ENCODE assay signal across 18 mouse cellular contexts in the genomic region with DNA sequence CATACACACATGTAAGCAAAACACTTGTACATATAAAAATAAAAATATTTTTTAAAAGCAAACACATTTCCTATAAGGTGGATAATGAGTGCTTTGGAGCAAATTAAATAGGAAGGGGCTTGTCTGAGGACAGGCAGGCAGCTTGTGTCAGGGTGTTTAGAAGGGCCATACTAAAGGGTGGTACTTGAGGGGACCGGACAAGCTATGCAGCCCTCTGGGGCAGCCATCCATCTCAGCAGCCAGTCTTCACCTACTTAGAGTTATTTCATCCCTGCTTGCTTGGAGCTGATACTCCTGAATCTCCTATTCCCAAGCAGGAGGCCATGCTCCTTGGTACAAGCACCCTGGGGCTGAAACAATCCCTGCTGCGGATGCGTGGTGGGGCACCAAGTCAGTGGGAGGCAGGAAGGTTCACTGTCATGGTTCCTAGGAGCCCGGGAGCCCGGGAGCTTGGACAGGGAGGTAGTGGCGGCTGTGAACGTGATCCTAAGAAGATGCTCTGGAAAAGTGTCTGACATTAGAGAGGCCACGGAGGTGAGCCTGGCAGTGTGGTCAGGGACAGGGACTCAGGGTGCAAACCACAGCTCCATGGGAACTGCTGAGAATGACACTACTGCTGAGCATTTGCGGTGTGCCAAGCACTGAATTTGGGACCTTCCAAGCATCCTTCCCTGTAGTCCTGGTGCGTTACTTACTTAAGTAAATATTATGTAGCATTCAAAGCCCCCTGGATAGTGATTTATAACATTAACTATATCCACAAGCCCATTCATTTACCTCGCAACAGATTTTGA. TPM values are rescaled to one million over a fixed set of nuclear protein-coding genes. Genes with fewer than 3 reads are reported as not detected.
A peak's percentile ranks its signal among the peaks of the same experiment; 100 is the strongest.
DNase-seq lines count a peak whose midpoint lies in the region; ATAC-seq and TF ChIP-seq lines count a peak whose summit lies in the region.
"Had no signal": no experiment of that assay in that cellular context is flagged by ENCODE, and none has a peak within 500 bp of the region (broad histone marks: within the 10 kb centered on the region; RNA-seq: fewer than 3 reads in every experiment).

No protein-coding gene starts in this region.

- H3K36me3 ChIP-seq in forebrain, embryonic 12.5 days (replicated peaks), result peaks cover 58% of the 10 kb centered on the region
- peaks cover 5% of the 10 kb centered on the region for H3K36me3 ChIP-seq in forebrain, embryonic 15.5 days
- H3K36me3 ChIP-seq: stomach, embryonic 15.5 days had no signal

- H3K9ac ChIP-seq in forebrain, embryonic 12.5 days, result no peak overlapping the region
- no peak overlapping the region for H3K9ac ChIP-seq in forebrain, embryonic 15.5 days (replicated peaks)
- H3K9ac ChIP-seq: stomach, embryonic 15.5 days had no signal

- H3K27me3 ChIP-seq in forebrain, embryonic 12.5 days, result no peaks in the 10 kb centered on the region
- H3K27me3 ChIP-seq in forebrain, embryonic 15.5 days, result no peaks in the 10 kb centered on the region
- H3K27me3 ChIP-seq: stomach, embryonic 15.5 days had no signal

- no peaks in the 10 kb centered on the region for H3K9me3 ChIP-seq in forebrain, embryonic 12.5 days
- no peaks in the 10 kb centered on the region for H3K9me3 ChIP-seq in forebrain, embryonic 15.5 days
- H3K9me3 ChIP-seq: stomach, embryonic 15.5 days had no signal

- no peak overlapping the region for H3K4me3 ChIP-seq in forebrain, embryonic 12.5 days (replicated peaks)
- H3K4me3 ChIP-seq in forebrain, embryonic 15.5 days, result no peak overlapping the region
- no peak overlapping the region for H3K4me3 ChIP-seq in layer of hippocampus, adult 2 months
- H3K4me3 ChIP-seq: stomach, embryonic 15.5 days had no signal

- peak overlapping the region; percentile 56; the same call in 1 of the 2 replicates for H3K27ac ChIP-seq in forebrain, embryonic 12.5 days
- H3K27ac ChIP-seq in forebrain, embryonic 15.5 days (replicated peaks), result no peak overlapping the region
- H3K27ac ChIP-seq in layer of hippocampus, adult 2 months, result peak overlapping the region; percentile 99
- H3K27ac ChIP-seq: stomach, embryonic 15.5 days had no signal

- H3K4me1 ChIP-seq in forebrain, embryonic 12.5 days, result peaks cover 58% of the 10 kb centered on the region
- H3K4me1 ChIP-seq in forebrain, embryonic 15.5 days, result peaks cover 55% of the 10 kb centered on the region

- H3K4me2 ChIP-seq in forebrain, embryonic 12.5 days, result no peak overlapping the region
- H3K4me2 ChIP-seq in forebrain, embryonic 15.5 days (replicated peaks), result no peak overlapping the region
- H3K4me2 ChIP-seq: stomach, embryonic 15.5 days had no signal

- ATAC-seq in forebrain, embryonic 12.5 days (ENCODE audit: low FRiP score), result no peak
- no peak for ATAC-seq in forebrain, embryonic 15.5 days (replicated peaks)
- ATAC-seq: intestine, embryonic 16.5 days; lung, postnatal 0 days; midbrain, embryonic 16.5 days had no signal

- no peak for TF ChIP-seq CTCF in layer of hippocampus, adult 2 months (conservative IDR thresholded peaks at IDR 0.05)

- 91% methylated on average over 11 of the region's 11 CpGs for WGBS in forebrain, embryonic 12.5 days
- WGBS in forebrain, embryonic 15.5 days, result 90% methylated on average over 11 of the region's 11 CpGs

- DNase-seq in layer of hippocampus, adult 2 months (ENCODE audit: low spot score in 2 of 2), result peak in 1 of 2 experiments; percentile 8
- DNase-seq in layer of hippocampus, adult 9-10 months (ENCODE audit: low spot score), result no peak
- DNase-seq in testis, postnatal 10 days (ENCODE audit: low spot score), result peak; percentile 53
- no peak for DNase-seq in testis, postnatal 14 days (ENCODE audit: low spot score)
- no peak for DNase-seq in frontal cortex, adult 2 months (ENCODE audit: extremely low spot score in 1 of 2, low spot score in 1 of 2)
- DNase-seq: adrenal gland, adult 2 months; heart, adult 18-20 months; heart, postnatal 4 days; kidney, postnatal 36 days; liver; retina, postnatal 1 day had no signal

RNA-seq across cellular contexts. Expression of gene Ttyh1, which starts 8.0 kb away (rescaled TPM):
- polyA plus RNA-seq in forebrain, embryonic 12.5 days (2016; fragmentation: Nextera tagmentation; extraction: Ambion mirVana), result 131 and 143 TPM in 2 replicates
- 105 and 106 TPM in 2 replicates for polyA plus RNA-seq in forebrain, embryonic 15.5 days (2015; fragmentation: Nextera tagmentation; extraction: Ambion mirVana)
- 100 to 1,000 TPM; 526 to 562 TPM for total RNA-seq in layer of hippocampus, adult 2 months (2021)
- polyA plus RNA-seq in frontal cortex, adult 2 months (2012; rRNA removed), result 712 and 743 TPM in 2 replicates

RNA-seq across cellular contexts. Expression of gene Leng8, which starts 9.7 kb away (rescaled TPM):
- polyA plus RNA-seq in forebrain, embryonic 12.5 days (2016; fragmentation: Nextera tagmentation; extraction: Ambion mirVana), result 104 and 115 TPM in 2 replicates
- 78.8 and 85.9 TPM in 2 replicates for polyA plus RNA-seq in forebrain, embryonic 15.5 days (2015; fragmentation: Nextera tagmentation; extraction: Ambion mirVana)
- total RNA-seq in layer of hippocampus, adult 2 months (2021), result 100 to 1,000 TPM; 189 to 218 TPM
- polyA plus RNA-seq in frontal cortex, adult 2 months (2012; rRNA removed), result 641 and 654 TPM in 2 replicates

RNA-seq across cellular contexts. Expression of gene Leng9, which starts 23.0 kb away (rescaled TPM):
- 3.0 TPM in 2 replicates for polyA plus RNA-seq in forebrain, embryonic 12.5 days (2016; fragmentation: Nextera tagmentation; extraction: Ambion mirVana)
- 4.8 and 5.7 TPM in 2 replicates for polyA plus RNA-seq in forebrain, embryonic 15.5 days (2015; fragmentation: Nextera tagmentation; extraction: Ambion mirVana)
- total RNA-seq in layer of hippocampus, adult 2 months (2021), result 1 to 10 TPM; 5.6 to 6.6 TPM
- 7.1 and 8.0 TPM in 2 replicates for polyA plus RNA-seq in frontal cortex, adult 2 months (2012; rRNA removed)

RNA-seq across cellular contexts. Expression of gene Cdc42ep5, which starts 37.5 kb away (rescaled TPM):
- polyA plus RNA-seq in forebrain, embryonic 12.5 days (2016; fragmentation: Nextera tagmentation; extraction: Ambion mirVana), result 11.3 and 14.0 TPM in 2 replicates
- 4.1 and 6.0 TPM in 2 replicates for polyA plus RNA-seq in forebrain, embryonic 15.5 days (2015; fragmentation: Nextera tagmentation; extraction: Ambion mirVana)
- 1 to 10 TPM; 1.1 to 1.7 TPM for total RNA-seq in layer of hippocampus, adult 2 months (2021)
- polyA plus RNA-seq in frontal cortex, adult 2 months (2012; rRNA removed), result 3.5 and 3.9 TPM in 2 replicates
- total RNA-seq: megakaryocyte progenitor cell, adult 5-6 weeks had no signal
